In the genomic region with DNA sequence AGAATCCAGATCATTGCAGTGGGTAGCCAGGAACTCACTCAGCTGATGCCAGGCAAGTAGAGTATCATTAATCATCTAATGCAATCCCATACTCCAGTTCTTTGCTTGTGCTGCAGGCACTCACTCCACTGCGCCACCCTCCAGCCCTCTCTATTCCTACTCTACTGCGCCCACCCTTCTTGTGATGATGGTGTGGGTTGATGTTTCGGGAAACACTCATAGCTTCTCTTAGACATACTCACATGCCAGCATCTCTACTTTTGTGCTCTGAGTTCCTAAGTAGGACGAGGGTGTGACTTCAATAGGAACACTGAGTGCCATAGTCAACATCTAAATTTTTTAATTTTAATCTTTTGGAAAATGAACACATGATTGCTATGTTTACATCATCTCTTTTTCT, we compare ENCODE assay signal across 30 mouse cellular contexts. TPM values are rescaled to one million over a fixed set of nuclear protein-coding genes. Genes with fewer than 3 reads are reported as not detected.
"Had no signal": no experiment of that assay in that cellular context is flagged by ENCODE, and none has a peak within 500 bp of the region (broad histone marks: within the 10 kb centered on the region; RNA-seq: fewer than 3 reads in every experiment).

No protein-coding gene starts in this region.

- H3K4me1 ChIP-seq: liver, embryonic 12.5 days; liver, embryonic 13.5 days; liver, embryonic 15.5 days; megakaryocyte, embryonic 14.5 days; midbrain, embryonic 12.5 days; midbrain, embryonic 13.5 days; midbrain, embryonic 15.5 days; neural tube, embryonic 12.5 days had no signal

- H3K27ac ChIP-seq: limb, embryonic 10.5 days; limb, embryonic 12.5 days; limb, embryonic 13.5 days; limb, embryonic 15.5 days; liver, embryonic 12.5 days; liver, embryonic 13.5 days; liver, embryonic 14.5 days; liver, embryonic 15.5 days; lung, embryonic 15.5 days; macrophage; midbrain, embryonic 10.5 days; midbrain, embryonic 12.5 days; midbrain, embryonic 13.5 days; midbrain, embryonic 15.5 days; neural tube, embryonic 12.5 days had no signal

- DNase-seq: left cerebral cortex, postnatal 4 days; liver; liver, embryonic 13.5 days; liver, postnatal 0 days; lung, adult 18-20 months; lung, adult 2 months; lung, embryonic 14.5 days; lung, postnatal 10 days; lung, postnatal 14 days; lung, postnatal 36 days; lung, postnatal 4 days; midbrain, embryonic 14.5 days had no signal

- H3K9me3 ChIP-seq: limb, embryonic 10.5 days; limb, embryonic 12.5 days; limb, embryonic 15.5 days; liver, embryonic 12.5 days; liver, embryonic 13.5 days; liver, embryonic 15.5 days; lung, embryonic 15.5 days; megakaryocyte, embryonic 14.5 days; midbrain, embryonic 10.5 days; midbrain, embryonic 12.5 days; midbrain, embryonic 13.5 days; midbrain, embryonic 15.5 days had no signal

- H3K27me3 ChIP-seq: liver, embryonic 13.5 days; liver, embryonic 15.5 days; lung, embryonic 15.5 days; midbrain, embryonic 12.5 days; midbrain, embryonic 13.5 days; midbrain, embryonic 15.5 days; neural tube, embryonic 12.5 days had no signal

- H3K4me3 ChIP-seq: limb, embryonic 10.5 days; limb, embryonic 12.5 days; limb, embryonic 13.5 days; limb, embryonic 15.5 days; liver, embryonic 12.5 days; liver, embryonic 13.5 days; liver, embryonic 15.5 days; lung, embryonic 15.5 days; megakaryocyte, embryonic 14.5 days; midbrain, embryonic 10.5 days; midbrain, embryonic 12.5 days; midbrain, embryonic 13.5 days; midbrain, embryonic 15.5 days; myocyte; neural tube, embryonic 12.5 days had no signal

- ATAC-seq: liver, embryonic 12.5 days; liver, postnatal 0 days; lung, postnatal 0 days; midbrain, embryonic 13.5 days; midbrain, embryonic 15.5 days; midbrain, embryonic 16.5 days had no signal

- H3K36me3 ChIP-seq: limb, embryonic 10.5 days; limb, embryonic 12.5 days; limb, embryonic 13.5 days; limb, embryonic 15.5 days; liver, embryonic 12.5 days; liver, embryonic 13.5 days; liver, embryonic 15.5 days; lung, embryonic 15.5 days; midbrain, embryonic 10.5 days; midbrain, embryonic 12.5 days; midbrain, embryonic 13.5 days; midbrain, embryonic 15.5 days; neural tube, embryonic 12.5 days had no signal

RNA-seq across cellular contexts. Expression of a gene that starts 57.7 kb away (rescaled TPM):
- polyA plus RNA-seq: macrophage had no signal
